Mouse (Mus musculus) midbrain, embryonic 11.5 days (tissue): ENCODE results near the gene Rad51d. TPM values are rescaled to one million over a fixed set of nuclear protein-coding genes. Genes with fewer than 3 reads are reported as not detected.
A peak's percentile ranks its signal among the peaks of the same experiment; 100 is the strongest.
"Not testable (repeated sequence)": the region's sequence is repeated elsewhere in the genome, so short reads cannot be mapped to it uniquely, and the experiment has no call there.

ENCODE experiments used
- ATAC-seq: fragments of 200-750 bp; cut with Nextera tagmentation; 2 replicates; pipeline ENCODE4 v1.8.0; 2017; ENCODE audit warnings: moderate TSS enrichment, moderate library complexity; ENCODE audit not compliant: low FRiP score
- DNase-seq: peaks from one replicate; pipeline ENCODE4 v3.0.0; 2015; ENCODE audit warnings: low spot score; ENCODE audit errors: missing footprints
- H3K27ac ChIP-seq: fragments of 300-500 bp; sonication (generic); 2 replicates; pipeline ENCODE4 v1.5.1; 2014; ENCODE audit warnings: low read depth, low read length
- H3K27me3 ChIP-seq: fragments of 300-500 bp; sonication (generic); 2 replicates; pipeline ENCODE4 v1.6.1; 2014; ENCODE audit warnings: mild to moderate bottlenecking, low read length, moderate library complexity, mixed read lengths; ENCODE audit not compliant: control insufficient read depth, insufficient read depth
- H3K36me3 ChIP-seq: fragments of 300-500 bp; sonication (generic); 2 replicates; pipeline ENCODE4 v1.6.1; 2014; ENCODE audit warnings: mild to moderate bottlenecking, low read length, moderate library complexity, mixed read lengths; ENCODE audit not compliant: control insufficient read depth, insufficient read depth
- H3K4me1 ChIP-seq: fragments of 300-500 bp; sonication (generic); 2 replicates; pipeline ENCODE4 v1.6.1; 2014; ENCODE audit warnings: low read length; ENCODE audit not compliant: control insufficient read depth, insufficient read depth
- H3K4me2 ChIP-seq: fragments of 300-500 bp; sonication (generic); 2 replicates; pipeline ENCODE4 v1.6.1; 2014; ENCODE audit warnings: mild to moderate bottlenecking, moderate library complexity
- H3K4me3 ChIP-seq: fragments of 300-500 bp; sonication (generic); 2 replicates; pipeline ENCODE4 v1.5.1; 2014; ENCODE audit warnings: low read depth, low read length
- H3K9ac ChIP-seq: fragments of 300-500 bp; sonication (generic); 2 replicates; pipeline ENCODE4 v1.6.1; 2014; ENCODE audit warnings: low read length
- H3K9me3 ChIP-seq: fragments of 300-500 bp; sonication (generic); 2 replicates; pipeline ENCODE4 v1.6.1; 2016; ENCODE audit warnings: low read length; ENCODE audit not compliant: control insufficient read depth
- WGBS: fragments of 180-500 bp; shearing (Covaris S2); extraction: QIAGEN DNeasy Blood & Tissue Kit; methylation state at CpG from one replicate; pipeline ENCODE4 v1.1.7; 2014; 5-methylcytosine and 5-hydroxymethylcytosine counted together
- polyA plus RNA-seq: library from polyadenylated mRNA; unstranded; fragments of >200 nt; fragmentation: Nextera tagmentation; extraction: Ambion mirVana; gene quantifications from 2 replicates; pipeline ENCODE4 v1.2.1, GENCODE M21; 2014

The Rad51d gene
- polyA plus RNA-seq, result 13.7 and 17.4 TPM in 2 replicates

DNA sequence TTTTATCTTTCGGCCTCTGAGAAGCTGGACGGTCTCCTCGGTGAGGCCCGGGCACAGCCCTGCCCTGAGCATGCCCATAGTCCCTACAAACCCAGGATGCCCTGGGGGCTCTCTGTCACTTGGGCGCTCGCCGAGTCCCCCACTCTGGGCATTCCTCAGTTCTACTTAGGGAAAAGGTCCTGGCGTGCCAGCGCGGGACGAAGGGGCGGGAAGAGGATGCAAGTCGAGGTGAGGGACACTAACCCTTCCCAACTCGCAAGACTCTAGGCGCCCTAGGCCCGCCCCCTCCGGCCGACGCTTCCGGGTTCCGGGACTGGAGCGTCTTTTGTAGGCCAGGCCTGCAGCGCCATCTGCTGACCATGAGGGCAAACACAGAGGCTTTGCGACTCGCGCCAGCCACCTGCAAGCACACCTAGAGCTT, at the start of gene Rad51d:
Rad51d (minus strand) TSS at position 273 of the 421 bp plus-strand sequence.
- under 1% methylated on average over 26 of the region's 26 CpGs for WGBS
- Histone ChIP-seq H3K27me3 (no peaks in the 10 kb centered on the region), H3K4me1 (peaks cover 11% of the 10 kb centered on the region), H3K9me3 (no peaks in the 10 kb centered on the region), H3K9ac (peak within 1 kb of the TSS; percentile 84), H3K36me3 (no peaks in the 10 kb centered on the region), H3K4me3 (peak within 1 kb of the TSS; percentile 62), H3K27ac (peak within 1 kb of the TSS; percentile 25; the same call in 1 of the 2 replicates), H3K4me2 (peak within 1 kb of the TSS; percentile 74)
- DNase-seq (peak; percentile 99), ATAC-seq (peak; percentile 93)

DNA sequence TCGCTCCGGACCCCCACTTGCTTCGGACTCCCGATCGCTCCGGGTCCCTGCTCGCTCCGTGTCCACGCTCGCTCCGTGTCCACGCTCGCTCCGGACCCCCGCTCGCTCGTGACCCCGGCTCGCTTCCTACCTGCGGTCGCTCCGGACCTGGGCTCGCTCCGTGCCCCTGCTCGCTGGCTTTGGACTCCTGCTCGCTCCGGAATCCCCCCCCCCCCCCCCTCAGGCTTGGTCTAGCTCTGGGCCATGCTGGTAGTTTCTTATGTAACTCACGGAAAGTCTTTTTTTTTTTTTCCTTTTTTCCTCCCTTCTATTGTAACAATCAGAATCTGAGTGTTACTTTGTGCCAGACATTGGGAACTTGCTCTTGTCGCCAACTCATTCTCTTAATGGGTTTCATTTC, 42.8 kb upstream of the Rad51d start:
- H3K27ac ChIP-seq, result no peak overlapping the region
- no peaks in the 10 kb centered on the region; the same call in 1 of the 2 replicates for H3K9me3 ChIP-seq
- peak overlapping the region; percentile 17; the same call in 1 of the 2 replicates for H3K9ac ChIP-seq
- peaks cover 9% of the 10 kb centered on the region for H3K4me1 ChIP-seq
- H3K4me2 ChIP-seq, result peak overlapping the region; percentile 90
- DNase-seq (peak; percentile 84), ATAC-seq (no peak)
- H3K27me3 ChIP-seq, result peaks cover 46% of the 10 kb centered on the region
- WGBS, result 2% methylated on average over 15 of the region's 29 CpGs
- peak overlapping the region; percentile 48 for H3K4me3 ChIP-seq
- H3K36me3 ChIP-seq, result no peaks in the 10 kb centered on the region

DNA sequence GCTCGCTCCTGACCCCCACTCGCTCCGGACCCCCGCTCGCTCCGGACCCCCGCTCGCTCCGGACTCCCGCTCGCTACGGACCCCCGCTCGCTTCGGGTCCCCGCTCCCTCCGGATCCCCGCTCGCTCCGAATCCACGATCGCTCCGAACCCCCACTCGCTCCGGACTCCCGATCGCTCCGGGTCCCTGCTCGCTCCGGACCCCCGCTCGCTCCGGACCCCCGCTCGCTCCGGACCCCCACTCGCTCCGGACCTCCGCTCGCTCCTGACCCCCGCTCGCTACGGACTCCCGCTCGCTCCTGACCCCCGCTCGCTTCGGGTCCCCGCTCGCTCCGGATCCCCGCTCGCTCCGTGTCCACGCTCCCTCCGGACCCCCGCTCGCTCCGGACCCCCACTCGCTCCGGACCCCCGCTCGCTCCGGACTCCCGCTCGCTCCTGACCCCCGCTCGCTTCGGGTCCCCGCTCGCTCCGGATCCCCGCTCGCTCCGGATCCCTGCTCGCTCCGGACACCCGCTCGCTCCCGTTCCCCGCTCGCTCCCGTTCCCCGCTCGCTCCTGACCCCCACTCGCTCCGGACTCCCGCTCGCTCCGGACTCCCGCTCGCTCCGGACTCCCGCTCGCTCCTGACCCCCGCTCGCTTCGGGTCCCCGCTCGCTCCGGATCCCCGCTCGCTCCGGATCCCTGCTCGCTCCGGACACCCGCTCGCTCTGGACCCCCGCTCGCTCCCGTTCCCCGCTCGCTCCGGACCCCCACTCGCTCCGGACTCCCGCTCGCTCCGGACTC, 41.4 kb upstream of the Rad51d start:
- not testable (repeated sequence) for H3K27ac ChIP-seq, H3K36me3 ChIP-seq, H3K9me3 ChIP-seq, ATAC-seq, H3K4me1 ChIP-seq
- 1% methylated on average over 111 of the region's 119 CpGs for WGBS
- peak overlapping the region; percentile 90 for H3K4me2 ChIP-seq
- peaks cover 52% of the 10 kb centered on the region for H3K27me3 ChIP-seq
- H3K4me3 ChIP-seq, result peak overlapping the region; percentile 48
- peak overlapping the region; percentile 49 for H3K9ac ChIP-seq
- DNase-seq, result peak; percentile 93

DNA sequence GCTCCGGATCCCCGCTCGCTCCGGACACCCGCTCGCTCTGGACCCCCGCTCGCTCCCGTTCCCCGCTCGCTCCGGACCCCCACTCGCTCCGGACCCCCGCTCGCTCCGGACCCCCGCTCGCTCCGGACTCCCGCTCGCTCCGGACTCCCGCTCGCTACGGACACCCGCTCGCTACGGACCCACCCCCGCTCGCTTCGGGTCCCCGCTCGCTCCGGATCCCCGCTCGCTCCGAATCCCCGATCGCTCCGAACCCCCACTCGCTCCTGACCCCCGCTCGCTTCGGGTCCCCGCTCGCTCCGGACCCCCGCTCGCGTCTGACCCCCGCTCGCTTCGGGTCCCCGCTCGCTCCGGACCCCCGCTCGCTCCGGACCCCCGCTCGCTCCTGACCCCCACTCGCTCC, 40.7 kb upstream of the Rad51d start:
- H3K27me3 ChIP-seq, result peaks cover 52% of the 10 kb centered on the region
- peak overlapping the region; percentile 48 for H3K4me3 ChIP-seq
- not testable (repeated sequence) for H3K4me1 ChIP-seq, H3K9me3 ChIP-seq, ATAC-seq, H3K27ac ChIP-seq, H3K36me3 ChIP-seq
- DNase-seq, result peak; percentile 90
- H3K9ac ChIP-seq, result peak overlapping the region; percentile 49
- 1% methylated on average over 45 of the region's 63 CpGs for WGBS
- H3K4me2 ChIP-seq, result peak overlapping the region; percentile 90

DNA sequence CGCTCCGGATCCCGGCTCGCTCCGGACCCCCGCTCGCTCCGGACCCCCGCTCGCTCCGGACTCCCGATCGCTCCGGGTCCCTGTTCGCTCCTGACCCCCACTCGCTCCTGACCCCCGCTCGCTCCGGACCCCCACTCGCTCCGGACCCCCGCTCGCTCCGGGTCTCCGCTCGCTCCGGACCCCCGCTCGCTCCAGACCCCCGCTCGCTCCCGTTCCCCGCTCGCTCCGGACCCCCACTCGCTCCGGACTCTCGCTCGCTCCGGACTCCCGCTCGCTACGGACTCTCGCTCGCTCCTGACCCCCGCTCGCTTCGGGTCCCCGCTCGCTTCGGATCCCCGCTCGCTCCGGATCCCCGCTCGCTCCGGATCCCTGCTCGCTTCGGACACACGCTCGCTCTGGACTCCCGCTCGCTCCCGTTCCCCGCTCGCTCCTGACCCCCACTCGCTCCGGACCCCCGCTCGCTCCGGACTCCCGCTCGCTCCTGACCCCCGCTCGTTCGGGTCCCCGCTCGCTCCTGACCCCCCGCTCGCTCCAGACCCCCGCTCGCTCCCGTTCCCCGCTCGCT, 40.1 kb upstream of the Rad51d start:
- not testable (repeated sequence) for H3K27ac ChIP-seq, H3K9me3 ChIP-seq, ATAC-seq, H3K36me3 ChIP-seq, H3K4me1 ChIP-seq, H3K9ac ChIP-seq
- peak; percentile 91 for DNase-seq
- Histone ChIP-seq H3K4me3 (peak overlapping the region; percentile 48), H3K27me3 (peaks cover 49% of the 10 kb centered on the region), H3K4me2 (peak overlapping the region; percentile 90)
- WGBS, result 2% methylated on average over 82 of the region's 85 CpGs

DNA sequence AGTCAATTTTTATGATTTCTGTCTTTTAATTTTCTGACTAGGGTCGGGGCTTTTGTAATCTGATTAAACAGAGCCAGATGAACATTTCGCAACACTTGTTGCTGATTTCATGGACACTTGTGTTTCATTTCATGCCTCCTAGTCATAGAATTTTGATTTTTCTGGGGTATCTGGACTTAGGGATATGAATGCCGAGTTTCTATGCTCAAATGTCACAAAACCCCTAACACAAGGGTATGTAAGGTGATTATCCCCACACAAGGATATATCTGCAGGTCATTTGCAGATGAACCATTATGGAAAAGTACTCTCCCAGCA, 39.2 kb upstream of the Rad51d start:
- Histone ChIP-seq H3K4me1 (peaks cover 9% of the 10 kb centered on the region), H3K4me2 (no peak overlapping the region), H3K9me3 (no peaks in the 10 kb centered on the region; the same call in 1 of the 2 replicates), H3K27me3 (peaks cover 43% of the 10 kb centered on the region), H3K36me3 (no peaks in the 10 kb centered on the region), H3K4me3 (no peak overlapping the region), H3K9ac (no peak overlapping the region), H3K27ac (no peak overlapping the region)
- 54% methylated on average over 3 of the region's 3 CpGs for WGBS
- DNase-seq (peak; percentile 87), ATAC-seq (no peak)

DNA sequence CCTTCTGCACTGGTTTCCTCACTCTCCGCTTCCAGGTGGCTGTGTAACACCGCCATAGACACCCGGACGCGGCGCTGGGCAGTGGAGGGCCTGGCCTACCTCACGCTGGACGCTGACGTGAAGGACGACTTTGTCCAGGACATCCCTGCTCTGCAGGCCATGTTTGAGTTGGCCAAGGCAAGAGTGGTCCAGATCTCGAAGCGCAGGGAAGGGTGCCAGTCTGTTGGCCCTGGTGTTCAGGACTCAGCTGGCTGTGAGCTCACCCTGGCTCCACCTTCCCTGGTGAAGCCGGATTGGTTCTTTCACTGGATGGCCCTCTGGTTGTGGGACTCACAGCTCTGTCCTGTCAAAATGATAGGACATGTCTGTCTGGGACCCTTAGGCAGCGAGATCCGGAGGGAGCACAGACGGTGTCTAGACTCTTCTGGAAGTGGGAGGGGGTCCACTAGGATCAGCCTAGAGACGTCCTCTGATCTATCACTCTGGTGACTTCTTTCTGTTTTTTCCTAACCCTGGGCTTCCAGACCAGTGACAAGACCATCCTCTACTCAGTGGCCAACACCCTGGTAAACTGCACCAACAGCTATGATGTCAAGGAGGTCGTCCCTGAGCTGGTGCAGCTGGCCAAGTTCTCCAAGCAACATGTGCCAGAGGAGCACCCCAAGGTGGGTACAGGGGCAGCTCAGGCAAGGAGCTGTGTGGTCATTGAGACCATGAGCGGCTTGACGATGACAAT, 38.7 kb upstream of the Rad51d start:
- no peak overlapping the region for H3K4me2 ChIP-seq
- 26% methylated on average over 20 of the region's 20 CpGs for WGBS
- no peak overlapping the region for H3K9ac ChIP-seq
- DNase-seq (no peak), ATAC-seq (no peak)
- H3K27ac ChIP-seq, result no peak overlapping the region
- H3K4me1 ChIP-seq, result peaks cover 9% of the 10 kb centered on the region
- H3K27me3 ChIP-seq, result peaks cover 38% of the 10 kb centered on the region
- H3K9me3 ChIP-seq, result no peaks in the 10 kb centered on the region
- no peak overlapping the region for H3K4me3 ChIP-seq
- no peaks in the 10 kb centered on the region for H3K36me3 ChIP-seq

DNA sequence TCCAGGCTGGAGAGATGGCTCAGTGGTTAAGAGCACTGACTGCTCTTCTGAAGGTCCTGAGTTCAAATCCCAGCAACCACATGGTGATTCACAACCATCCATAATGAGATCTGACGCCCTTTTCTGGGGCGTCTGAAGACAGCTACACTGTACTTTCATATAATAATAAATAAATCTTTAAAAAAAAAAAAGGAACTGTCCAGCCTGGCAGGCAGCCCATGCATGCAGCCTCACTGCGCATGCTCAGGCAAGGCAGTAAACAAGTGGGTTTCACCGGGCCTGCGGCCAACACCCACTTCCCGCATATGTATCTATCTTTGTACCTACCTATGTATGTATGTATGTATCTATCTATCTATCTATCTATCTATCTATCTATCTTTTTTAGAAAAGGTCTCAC, 33.5 kb upstream of the Rad51d start:
- ATAC-seq, H3K4me1 ChIP-seq, H3K36me3 ChIP-seq, H3K27ac ChIP-seq, H3K4me3 ChIP-seq, DNase-seq, H3K4me2 ChIP-seq, H3K9ac ChIP-seq, H3K9me3 ChIP-seq: not testable (repeated sequence)
- H3K27me3 ChIP-seq, result peaks cover 13% of the 10 kb centered on the region
- WGBS, result 88% methylated on average over 6 of the region's 6 CpGs

DNA sequence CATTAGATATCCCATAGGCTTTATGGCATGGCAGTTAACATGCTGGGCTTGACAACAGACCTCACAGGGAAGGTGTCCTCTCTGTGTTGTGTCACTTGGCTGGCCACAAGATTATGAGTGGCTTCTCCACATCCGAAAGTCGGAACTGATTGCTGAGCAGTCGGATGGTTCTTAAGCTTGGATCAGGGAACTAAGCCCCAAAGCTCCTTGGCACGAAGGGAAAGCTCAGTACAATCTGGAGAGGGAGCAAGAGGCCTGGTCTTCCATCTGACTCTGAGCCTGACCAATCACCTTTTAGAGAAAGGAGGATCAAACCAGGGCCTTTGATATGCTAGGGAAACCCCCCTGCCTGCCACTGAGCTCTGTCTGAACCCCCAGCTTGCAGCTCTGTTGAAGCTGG, 31.3 kb upstream of the Rad51d start:
- DNase-seq, result no peak
- no peak for ATAC-seq
- WGBS, result 74% methylated on average over 4 of the region's 4 CpGs
- Histone ChIP-seq H3K4me3 (no peak overlapping the region), H3K27ac (no peak overlapping the region), H3K27me3 (no peaks in the 10 kb centered on the region), H3K9me3 (no peaks in the 10 kb centered on the region), H3K9ac (no peak overlapping the region), H3K36me3 (no peaks in the 10 kb centered on the region), H3K4me1 (no peaks in the 10 kb centered on the region), H3K4me2 (no peak overlapping the region)
